Comparison of ENCODE assay signal across 11 mouse cellular contexts in genomic region chr9:106139763-106140162, GRCm38 (mm10). TPM values are rescaled to one million over a fixed set of nuclear protein-coding genes. Genes with fewer than 3 reads are reported as not detected.
A peak's percentile ranks its signal among the peaks of the same experiment; 100 is the strongest.
DNase-seq lines count a peak whose midpoint lies in the region; ATAC-seq and TF ChIP-seq lines count a peak whose summit lies in the region.
"Had no signal": no experiment of that assay in that cellular context is flagged by ENCODE, and none has a peak within 500 bp of the region (broad histone marks: within the 10 kb centered on the region; RNA-seq: fewer than 3 reads in every experiment).

No protein-coding gene starts in this region.

- no peaks in the 10 kb centered on the region for H3K9me3 ChIP-seq in stomach, embryonic 14.5 days (ENCODE audit: control insufficient read depth, low read depth, low read length)
- no peaks in the 10 kb centered on the region for H3K9me3 ChIP-seq in stomach, postnatal 0 days (ENCODE audit: control insufficient read depth, low read length)
- H3K9me3 ChIP-seq in hindbrain, postnatal 0 days (ENCODE audit: low read length) = no peaks in the 10 kb centered on the region
- H3K9me3 ChIP-seq in stomach, embryonic 15.5 days = no peaks in the 10 kb centered on the region
- H3K9me3 ChIP-seq: embryonic facial prominence, embryonic 15.5 days; heart, embryonic 13.5 days had no signal

- no peak for TF ChIP-seq CTCF in stomach, postnatal 0 days (IDR thresholded peaks at IDR 0.05; ENCODE audit: low read depth)
- no peak for TF ChIP-seq CTCF in hindbrain, postnatal 0 days (IDR thresholded peaks at IDR 0.05; ENCODE audit: low read depth)

- DNase-seq in cerebellum, postnatal 25 days = peak; percentile 38 to 64
- DNase-seq in stomach, postnatal 0 days (ENCODE audit: low spot score) = no peak
- peak; percentile 76 for DNase-seq in hindbrain, postnatal 0 days (ENCODE audit: low spot score)
- DNase-seq in frontal cortex, postnatal 25 days (ENCODE audit: low spot score in 2 of 2) = no peak
- no peak for DNase-seq in layer of hippocampus, postnatal 25 days (ENCODE audit: extremely low spot score in 1 of 2, low spot score in 1 of 2)

- WGBS in stomach, embryonic 14.5 days = 65% methylated on average over 10 of the region's 10 CpGs
- WGBS in stomach, postnatal 0 days = 66% methylated on average over 10 of the region's 10 CpGs
- 20% methylated on average over 10 of the region's 10 CpGs for WGBS in hindbrain, postnatal 0 days
- 66% methylated on average over 10 of the region's 10 CpGs for WGBS in stomach, embryonic 15.5 days

- H3K27me3 ChIP-seq in stomach, embryonic 14.5 days (ENCODE audit: control insufficient read depth, insufficient read depth, low read length) = no peaks in the 10 kb centered on the region
- H3K27me3 ChIP-seq in stomach, postnatal 0 days (ENCODE audit: control insufficient read depth, insufficient read depth, low read length) = no peaks in the 10 kb centered on the region
- no peaks in the 10 kb centered on the region for H3K27me3 ChIP-seq in hindbrain, postnatal 0 days (ENCODE audit: insufficient read depth, low read length)
- no peaks in the 10 kb centered on the region for H3K27me3 ChIP-seq in stomach, embryonic 15.5 days (replicated peaks)
- H3K27me3 ChIP-seq: embryonic facial prominence, embryonic 15.5 days had no signal

- no peaks in the 10 kb centered on the region for H3K4me1 ChIP-seq in stomach, embryonic 14.5 days (ENCODE audit: control insufficient read depth, insufficient read depth, low read length)
- no peaks in the 10 kb centered on the region for H3K4me1 ChIP-seq in stomach, postnatal 0 days (replicated peaks; ENCODE audit: control insufficient read depth, insufficient read depth)
- no peaks in the 10 kb centered on the region for H3K4me1 ChIP-seq in hindbrain, postnatal 0 days (ENCODE audit: insufficient read depth, low read length)
- H3K4me1 ChIP-seq in stomach, embryonic 15.5 days = no peaks in the 10 kb centered on the region

- H3K4me2 ChIP-seq in stomach, embryonic 14.5 days (replicated peaks; ENCODE audit: low read depth, low read length) = no peak overlapping the region
- H3K4me2 ChIP-seq in stomach, postnatal 0 days (replicated peaks; ENCODE audit: low read depth) = no peak overlapping the region
- no peak overlapping the region for H3K4me2 ChIP-seq in hindbrain, postnatal 0 days (ENCODE audit: low read depth, low read length)
- H3K4me2 ChIP-seq in stomach, embryonic 15.5 days = no peak overlapping the region
- H3K4me2 ChIP-seq: embryonic facial prominence, embryonic 15.5 days; heart, embryonic 13.5 days had no signal

- ATAC-seq in cerebellum, adult (ENCODE audit: insufficient number of reproducible peaks, low FRiP score, low TSS enrichment) = no peak
- ATAC-seq in stomach, embryonic 14.5 days (ENCODE audit: insufficient number of reproducible peaks, insufficient read depth, low FRiP score, low read depth) = peak; percentile 67
- ATAC-seq in stomach, postnatal 0 days (ENCODE audit: low FRiP score, low TSS enrichment) = no peak
- ATAC-seq in hindbrain, postnatal 0 days = peak; percentile 63; the same call in 1 of the 2 replicates
- 0 out of 2 replicates have a peak, but pooled peaks have one; percentile 18 for ATAC-seq in stomach, embryonic 15.5 days (ENCODE audit: insufficient read depth, low FRiP score, low read depth)
- ATAC-seq: CD4-positive, CD25-positive, alpha-beta regulatory T cell, adult 4 months had no signal

- H3K9ac ChIP-seq in stomach, embryonic 14.5 days (replicated peaks; ENCODE audit: low read depth, low read length) = no peak overlapping the region
- no peak overlapping the region for H3K9ac ChIP-seq in stomach, postnatal 0 days (ENCODE audit: low read length)
- H3K9ac ChIP-seq in hindbrain, postnatal 0 days (replicated peaks; ENCODE audit: low read length) = no peak overlapping the region
- H3K9ac ChIP-seq in stomach, embryonic 15.5 days = no peak overlapping the region
- H3K9ac ChIP-seq: embryonic facial prominence, embryonic 15.5 days; heart, embryonic 13.5 days had no signal

- no peak overlapping the region for H3K27ac ChIP-seq in stomach, embryonic 14.5 days (ENCODE audit: low read length)
- H3K27ac ChIP-seq in stomach, postnatal 0 days (replicated peaks) = no peak overlapping the region
- no peak overlapping the region for H3K27ac ChIP-seq in hindbrain, postnatal 0 days
- no peak overlapping the region for H3K27ac ChIP-seq in stomach, embryonic 15.5 days
- H3K27ac ChIP-seq: embryonic facial prominence, embryonic 15.5 days; heart, embryonic 13.5 days had no signal

- no peak overlapping the region for H3K4me3 ChIP-seq in stomach, embryonic 14.5 days (ENCODE audit: low read depth, low read length)
- no peak overlapping the region for H3K4me3 ChIP-seq in stomach, postnatal 0 days (ENCODE audit: low read depth, low read length)
- no peak overlapping the region for H3K4me3 ChIP-seq in hindbrain, postnatal 0 days (ENCODE audit: low read length)
- no peak overlapping the region for H3K4me3 ChIP-seq in stomach, embryonic 15.5 days (replicated peaks)
- H3K4me3 ChIP-seq: embryonic facial prominence, embryonic 15.5 days; heart, embryonic 13.5 days had no signal

- H3K36me3 ChIP-seq in stomach, embryonic 14.5 days (ENCODE audit: control insufficient read depth, insufficient read depth, low read length) = no peaks in the 10 kb centered on the region
- H3K36me3 ChIP-seq in stomach, postnatal 0 days (ENCODE audit: control insufficient read depth, insufficient read depth, low read length) = no peaks in the 10 kb centered on the region
- no peaks in the 10 kb centered on the region for H3K36me3 ChIP-seq in hindbrain, postnatal 0 days (ENCODE audit: insufficient read depth, low read length)
- no peaks in the 10 kb centered on the region for H3K36me3 ChIP-seq in stomach, embryonic 15.5 days
- H3K36me3 ChIP-seq: embryonic facial prominence, embryonic 15.5 days; heart, embryonic 13.5 days had no signal

- no peak for TF ChIP-seq EP300 in stomach, postnatal 0 days (optimal IDR thresholded peaks at IDR 0.05)

RNA-seq across cellular contexts. Expression of gene Glyctk, which starts 18.2 kb away (rescaled TPM):
- 1.2 and 1.5 TPM in 2 replicates for polyA plus RNA-seq in stomach, embryonic 14.5 days (2014; fragmentation: Nextera tagmentation; extraction: Ambion mirVana)
- 0.70 and 0.75 TPM in 2 replicates for polyA plus RNA-seq in stomach, postnatal 0 days (2015; fragmentation: Nextera tagmentation; extraction: Ambion mirVana)
- total RNA-seq in hindbrain, postnatal 0 days (2014; rRNA removed) = 1.3 and 1.8 TPM in 2 replicates
- polyA plus RNA-seq in hindbrain, postnatal 0 days (2015; fragmentation: Nextera tagmentation; extraction: Ambion mirVana) = 1.2 and 1.7 TPM in 2 replicates
- 2.8 and 3.1 TPM in 2 replicates for polyA plus RNA-seq in stomach, embryonic 15.5 days (2015; fragmentation: Nextera tagmentation; extraction: Ambion mirVana)
- total RNA-seq in layer of hippocampus, postnatal 25 days (2021) = 1 to 10 TPM; 3.1 to 3.3 TPM

RNA-seq across cellular contexts. Expression of gene Wdr82, which starts 31.0 kb away (rescaled TPM):
- polyA plus RNA-seq in stomach, embryonic 14.5 days (2014; fragmentation: Nextera tagmentation; extraction: Ambion mirVana) = 29.0 and 31.3 TPM in 2 replicates
- 9.1 and 10.3 TPM in 2 replicates for polyA plus RNA-seq in stomach, postnatal 0 days (2015; fragmentation: Nextera tagmentation; extraction: Ambion mirVana)
- 240 and 243 TPM in 2 replicates for total RNA-seq in hindbrain, postnatal 0 days (2014; rRNA removed)
- polyA plus RNA-seq in hindbrain, postnatal 0 days (2015; fragmentation: Nextera tagmentation; extraction: Ambion mirVana) = 29.1 and 32.6 TPM in 2 replicates
- polyA plus RNA-seq in stomach, embryonic 15.5 days (2015; fragmentation: Nextera tagmentation; extraction: Ambion mirVana) = 19.7 and 20.4 TPM in 2 replicates
- 100 to 1,000 TPM; 132 to 141 TPM for total RNA-seq in layer of hippocampus, postnatal 25 days (2021)

RNA-seq across cellular contexts. Expression of gene Col6a4, which starts 43.2 kb away (rescaled TPM):
- polyA plus RNA-seq in stomach, embryonic 14.5 days (2014; fragmentation: Nextera tagmentation; extraction: Ambion mirVana) = 20.9 and 22.3 TPM in 2 replicates
- 19.3 and 20.2 TPM in 2 replicates for polyA plus RNA-seq in stomach, postnatal 0 days (2015; fragmentation: Nextera tagmentation; extraction: Ambion mirVana)
- total RNA-seq in hindbrain, postnatal 0 days (2014; rRNA removed) = 0.54 and 1.3 TPM in 2 replicates
- 0.73 and 1.0 TPM in 2 replicates for polyA plus RNA-seq in hindbrain, postnatal 0 days (2015; fragmentation: Nextera tagmentation; extraction: Ambion mirVana)
- 32.4 and 41.9 TPM in 2 replicates for polyA plus RNA-seq in stomach, embryonic 15.5 days (2015; fragmentation: Nextera tagmentation; extraction: Ambion mirVana)
- 1 to 10 TPM in 1 of 2 experiments, under 1 TPM in 1; 0.91 to 1.9 TPM for total RNA-seq in layer of hippocampus, postnatal 25 days (2021)
- polyA plus RNA-seq: CD4-positive, CD25-positive, alpha-beta regulatory T cell, adult 4 months had no signal

RNA-seq across cellular contexts. Expression of gene Ppm1m, which starts 59.8 kb away (rescaled TPM):
- 35.6 and 38.3 TPM in 2 replicates for polyA plus RNA-seq in stomach, embryonic 14.5 days (2014; fragmentation: Nextera tagmentation; extraction: Ambion mirVana)
- 15.2 and 16.5 TPM in 2 replicates for polyA plus RNA-seq in stomach, postnatal 0 days (2015; fragmentation: Nextera tagmentation; extraction: Ambion mirVana)
- total RNA-seq in hindbrain, postnatal 0 days (2014; rRNA removed) = 19.0 and 23.3 TPM in 2 replicates
- 18.5 and 21.2 TPM in 2 replicates for polyA plus RNA-seq in hindbrain, postnatal 0 days (2015; fragmentation: Nextera tagmentation; extraction: Ambion mirVana)
- 39.0 and 42.0 TPM in 2 replicates for polyA plus RNA-seq in stomach, embryonic 15.5 days (2015; fragmentation: Nextera tagmentation; extraction: Ambion mirVana)
- 10 to 100 TPM; 15.6 to 16.6 TPM for total RNA-seq in layer of hippocampus, postnatal 25 days (2021)

Comparison
In these comparisons a context has a peak if more than half of its experiments do, and no peak if none do; other contexts are left out.
1. ATAC-seq: peak in stomach, embryonic 14.5 days (single experiment), hindbrain, postnatal 0 days (single experiment) and stomach, embryonic 15.5 days (single experiment); none in cerebellum, adult (single experiment) and stomach, postnatal 0 days (single experiment).
2. DNase-seq: peak in cerebellum, postnatal 25 days (2 of 2) and hindbrain, postnatal 0 days (single experiment); none in stomach, postnatal 0 days (single experiment), frontal cortex, postnatal 25 days (0 of 2) and layer of hippocampus, postnatal 25 days (0 of 2).